In the genomic region with DNA sequence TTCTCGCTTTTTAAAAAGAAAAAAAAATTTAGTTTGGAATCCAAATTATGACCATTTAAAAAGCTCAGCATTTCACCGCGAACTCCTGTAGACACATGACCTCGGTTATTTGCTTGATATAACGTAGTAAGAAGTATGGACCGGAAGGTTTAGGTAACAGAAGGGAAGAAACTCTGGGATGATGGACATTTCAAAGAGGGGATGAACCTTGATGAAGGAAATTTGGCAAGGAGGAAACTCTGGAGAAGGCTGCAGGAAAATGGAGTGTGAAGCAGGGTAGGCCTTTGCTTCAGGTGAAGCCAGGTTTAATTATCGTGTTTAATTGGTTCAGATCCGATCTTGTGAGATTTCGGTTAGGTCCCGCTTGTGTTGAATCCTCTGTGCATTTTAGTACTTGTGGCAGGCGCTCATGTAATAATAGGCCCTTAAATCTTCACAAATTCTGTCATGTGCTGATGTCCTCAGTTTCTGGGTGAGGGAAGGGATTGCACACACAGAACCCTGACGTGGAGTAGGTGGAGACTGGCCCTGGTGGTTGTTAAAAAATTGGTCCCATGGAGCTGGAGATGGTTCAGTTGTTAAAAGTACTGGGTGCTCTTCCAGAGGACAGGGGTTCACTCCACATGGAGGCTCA, we compare ENCODE assay signal across 8 mouse cellular contexts. TPM values are rescaled to one million over a fixed set of nuclear protein-coding genes. Genes with fewer than 3 reads are reported as not detected.
DNase-seq lines count a peak whose midpoint lies in the region; ATAC-seq and TF ChIP-seq lines count a peak whose summit lies in the region.

No protein-coding gene starts in this region.

- peak overlapping the region; percentile 58 for H3K4me2 ChIP-seq in forebrain, embryonic 16.5 days (ENCODE audit: low read length)
- peak overlapping the region; percentile 73 for H3K4me2 ChIP-seq in liver, embryonic 16.5 days (ENCODE audit: low read depth, low read length)

- ATAC-seq in forebrain, embryonic 16.5 days, result no peak
- no peak for ATAC-seq in liver, embryonic 16.5 days (ENCODE audit: low read depth)

- no peaks in the 10 kb centered on the region for H3K9me3 ChIP-seq in forebrain, embryonic 16.5 days (ENCODE audit: control insufficient read depth, low read length)
- no peaks in the 10 kb centered on the region for H3K9me3 ChIP-seq in liver, embryonic 16.5 days (replicated peaks; ENCODE audit: control insufficient read depth, low read length)

- no peaks in the 10 kb centered on the region for H3K27me3 ChIP-seq in heart, adult 2 months (ENCODE audit: control insufficient read depth, insufficient read depth, low read length)
- no peaks in the 10 kb centered on the region for H3K27me3 ChIP-seq in forebrain, embryonic 16.5 days (replicated peaks; ENCODE audit: control insufficient read depth, insufficient read depth, low read length)
- H3K27me3 ChIP-seq in liver, embryonic 16.5 days (ENCODE audit: control insufficient read depth, insufficient read depth, low read depth, low read length), result no peaks in the 10 kb centered on the region

- peak overlapping the region; percentile 97 for H3K27ac ChIP-seq in heart, adult 2 months
- no peak overlapping the region for H3K27ac ChIP-seq in forebrain, embryonic 16.5 days (ENCODE audit: low read length)
- no peak overlapping the region for H3K27ac ChIP-seq in liver, embryonic 16.5 days (ENCODE audit: low read length)

- TF ChIP-seq POLR2A in heart, adult 2 months (IDR thresholded peaks at IDR 0.05; ENCODE audit: insufficient read depth, low read depth, low read length), result no peak

- TF ChIP-seq EP300 in heart, adult 2 months (IDR thresholded peaks at IDR 0.05; ENCODE audit: insufficient read depth, low read depth, low read length), result no peak

- H3K9ac ChIP-seq in heart, adult 2 months (ENCODE audit: low read depth, low read length), result peak overlapping the region; percentile 43
- H3K9ac ChIP-seq in forebrain, embryonic 16.5 days (replicated peaks; ENCODE audit: low read depth, low read length), result peak overlapping the region; percentile 99
- H3K9ac ChIP-seq in liver, embryonic 16.5 days (ENCODE audit: low read depth, low read length), result peak overlapping the region; percentile 86

- peak overlapping the region; percentile 70 for H3K4me3 ChIP-seq in heart, adult 2 months
- H3K4me3 ChIP-seq in forebrain, embryonic 16.5 days (replicated peaks; ENCODE audit: low read length), result peak overlapping the region; percentile 97
- peak overlapping the region; percentile 88 for H3K4me3 ChIP-seq in liver, embryonic 16.5 days (ENCODE audit: low read depth, low read length)

- H3K4me1 ChIP-seq in heart, adult 2 months (ENCODE audit: control insufficient read depth, insufficient read depth, low read length), result peaks cover 10% of the 10 kb centered on the region
- peaks cover 19% of the 10 kb centered on the region for H3K4me1 ChIP-seq in forebrain, embryonic 16.5 days (replicated peaks; ENCODE audit: control insufficient read depth, insufficient read depth, low read length)
- peaks cover 15% of the 10 kb centered on the region for H3K4me1 ChIP-seq in liver, embryonic 16.5 days (ENCODE audit: control insufficient read depth, low read depth, low read length)

- H3K79me2 ChIP-seq in heart, adult 2 months (replicated peaks; ENCODE audit: control insufficient read depth, insufficient read depth, low read length), result peaks cover 10% of the 10 kb centered on the region

- WGBS in heart, adult 2 months, result 12% methylated on average over 12 of the region's 12 CpGs
- WGBS in forebrain, embryonic 16.5 days, result 31% methylated on average over 12 of the region's 12 CpGs
- WGBS in liver, embryonic 16.5 days (ENCODE audit: insufficient replicate concordance), result 28% methylated on average over 12 of the region's 12 CpGs

- TF ChIP-seq CTCF in heart, adult 2 months (IDR thresholded peaks at IDR 0.05), result no peak

- intact Hi-C loops in heart, adult 2 months (cut with DNase I), result loop anchor here (1.0 to 5.0 kb wide), 4 partner anchors 16 to 207 kb away; a partner anchor contains a TSS
- intact Hi-C loops in heart, postnatal 36 days (cut with DNase I), result loop anchor here (2.0 to 5.0 kb wide), 4 partner anchors 15 to 207 kb away; no protein-coding TSS in a partner anchor

- peaks cover 25% of the 10 kb centered on the region for H3K36me3 ChIP-seq in heart, adult 2 months (ENCODE audit: control insufficient read depth, insufficient read depth, low read length)
- H3K36me3 ChIP-seq in forebrain, embryonic 16.5 days (ENCODE audit: control insufficient read depth, insufficient read depth), result 0 out of 2 replicates have a peak, but pooled peaks cover 2% of the 10 kb centered on the region
- 0 out of 2 replicates have a peak, but pooled peaks cover 3% of the 10 kb centered on the region for H3K36me3 ChIP-seq in liver, embryonic 16.5 days (ENCODE audit: control insufficient read depth, insufficient read depth)

- no peak for DNase-seq in heart, adult 2 months
- no peak for DNase-seq in heart, postnatal 36 days
- peak; percentile 28 for DNase-seq in CD4-positive helper T cell, adult 2 months (ENCODE audit: low read depth, low spot score)
- no peak for DNase-seq in left cerebral cortex, adult 8-10 months (ENCODE audit: low spot score in 2 of 2)
- DNase-seq in thymus, adult 18-20 months, result no peak
- no peak for DNase-seq in cerebellum, postnatal 25 days

RNA-seq across cellular contexts. Expression of a gene that starts 2.2 kb away (rescaled TPM):
- total RNA-seq in heart, adult 2 months (2021), result 10 to 100 TPM; 89.9 to 95.3 TPM
- 51.3 and 91.4 TPM in 2 replicates for polyA plus RNA-seq in heart, adult 2 months (2012; rRNA removed)
- total RNA-seq in heart, postnatal 36 days (2021), result 10 to 100 TPM; 89.1 to 93.7 TPM
- 127 and 128 TPM in 2 replicates for polyA plus RNA-seq in forebrain, embryonic 16.5 days (2015; fragmentation: Nextera tagmentation; extraction: Ambion mirVana)
- polyA plus RNA-seq in liver, embryonic 16.5 days (2015; fragmentation: Nextera tagmentation; extraction: Ambion mirVana), result 39.7 and 43.8 TPM in 2 replicates
- 10 to 100 TPM; 70.6 to 78.4 (median 73.6) TPM for total RNA-seq in left cerebral cortex, adult 8-10 months (2022)

RNA-seq across cellular contexts. Expression of a gene that starts 30.5 kb away (rescaled TPM):
- total RNA-seq in heart, adult 2 months (2021), result 1 to 10 TPM; 1.4 to 1.7 TPM
- polyA plus RNA-seq in heart, adult 2 months (2012; rRNA removed), result 1.5 and 2.8 TPM in 2 replicates
- 1 to 10 TPM; 1.1 to 2.7 TPM for total RNA-seq in heart, postnatal 36 days (2021)
- 1.3 and 3.8 TPM in 2 replicates for polyA plus RNA-seq in forebrain, embryonic 16.5 days (2015; fragmentation: Nextera tagmentation; extraction: Ambion mirVana)
- polyA plus RNA-seq in liver, embryonic 16.5 days (2015; fragmentation: Nextera tagmentation; extraction: Ambion mirVana), result not detected in 2 replicates
- total RNA-seq in left cerebral cortex, adult 8-10 months (2022), result 1 to 10 TPM; 3.1 to 4.0 (median 3.6) TPM

RNA-seq across cellular contexts. Expression of a gene that starts 30.7 kb away (rescaled TPM):
- total RNA-seq in heart, adult 2 months (2021), result 10 to 100 TPM; 17.2 to 20.0 TPM
- polyA plus RNA-seq in heart, adult 2 months (2012; rRNA removed), result 3.8 and 6.0 TPM in 2 replicates
- 10 to 100 TPM; 16.7 to 21.8 TPM for total RNA-seq in heart, postnatal 36 days (2021)
- polyA plus RNA-seq in forebrain, embryonic 16.5 days (2015; fragmentation: Nextera tagmentation; extraction: Ambion mirVana), result 33.8 and 34.3 TPM in 2 replicates
- polyA plus RNA-seq in liver, embryonic 16.5 days (2015; fragmentation: Nextera tagmentation; extraction: Ambion mirVana), result 12.6 and 13.9 TPM in 2 replicates
- 10 to 100 TPM; 18.5 to 22.1 (median 20.4) TPM for total RNA-seq in left cerebral cortex, adult 8-10 months (2022)

Comparison
In these comparisons a context has a peak if more than half of its experiments do, and no peak if none do; other contexts are left out.
1. H3K9ac ChIP-seq: peak in every context shown above with its lines; median percentile 99 in forebrain, embryonic 16.5 days; 86 in liver, embryonic 16.5 days; 43 in heart, adult 2 months.